Mouse (Mus musculus) kidney, postnatal 25 days (tissue): ENCODE data around the gene Rpap1.

Experiments
- DNase-seq, 2 experiments: peaks; one replicate each; pipeline ENCODE4 v3.0.0; 2021; ENCODE audit warnings: mixed read lengths in 2 of 2

Rpap1 gene

DNA sequence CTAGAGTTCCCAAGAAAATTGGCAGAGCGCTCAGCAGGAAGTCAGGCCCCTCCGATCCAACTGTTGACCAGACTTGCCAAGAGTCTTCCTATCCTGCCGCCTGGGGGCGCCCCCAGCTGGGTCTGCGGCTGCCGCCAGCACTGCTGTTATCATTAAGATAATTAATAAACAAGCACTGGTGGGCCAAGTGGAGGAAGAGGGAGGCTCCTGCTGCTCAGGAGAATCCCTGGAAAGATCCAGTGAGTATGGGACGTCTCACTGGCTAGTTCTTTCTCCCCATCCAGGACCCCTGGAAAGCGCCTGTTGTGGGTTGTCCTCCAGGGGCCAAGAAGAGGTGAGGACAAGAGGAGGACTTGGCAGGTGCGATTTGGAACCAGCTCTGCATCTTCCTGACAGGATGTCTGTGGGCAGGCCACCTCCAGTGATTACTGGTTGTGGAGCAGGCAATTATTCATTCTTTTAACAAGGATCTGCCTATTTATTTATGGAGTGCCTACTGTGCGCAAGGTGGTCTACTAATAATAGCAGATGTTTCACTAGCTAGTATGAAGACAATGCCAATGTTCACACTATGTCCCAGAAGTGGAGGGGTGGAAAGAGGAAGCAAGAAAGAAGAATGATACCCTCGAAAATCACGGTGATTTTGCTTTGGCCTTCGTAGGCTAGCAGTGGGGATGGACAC is 11.1 kb upstream of the Rpap1 start:
- DNase-seq, result peak; percentile 71 to 74

DNA sequence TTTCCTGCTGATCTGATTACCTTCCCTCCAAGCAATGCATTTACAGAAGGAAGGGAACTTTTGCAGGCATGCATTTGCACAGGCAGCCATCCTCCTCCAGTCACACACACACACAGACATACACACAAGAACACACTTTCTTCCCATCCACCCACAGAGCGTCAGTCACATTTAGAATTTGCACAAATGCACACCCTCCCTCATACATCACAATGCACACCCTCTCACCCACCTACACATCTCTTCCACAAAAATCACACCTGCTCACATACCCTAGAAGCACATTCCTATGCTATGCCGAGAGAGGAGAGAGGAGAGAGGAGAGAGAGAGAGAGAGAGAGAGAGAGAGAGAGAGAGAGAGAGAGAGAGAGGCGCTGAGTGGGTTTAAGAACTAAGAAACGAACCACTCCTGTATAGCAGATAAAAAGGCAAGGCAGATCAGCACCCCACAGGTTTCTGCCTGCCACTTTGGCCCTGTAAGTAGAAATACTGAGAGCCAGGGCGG is 10.0 kb upstream of the Rpap1 start, which contains the start of gene Tyro3:
Gene Tyro3, plus strand, starts transcription at position 455 of the 505 bp plus-strand sequence.
- no peak for DNase-seq

DNA sequence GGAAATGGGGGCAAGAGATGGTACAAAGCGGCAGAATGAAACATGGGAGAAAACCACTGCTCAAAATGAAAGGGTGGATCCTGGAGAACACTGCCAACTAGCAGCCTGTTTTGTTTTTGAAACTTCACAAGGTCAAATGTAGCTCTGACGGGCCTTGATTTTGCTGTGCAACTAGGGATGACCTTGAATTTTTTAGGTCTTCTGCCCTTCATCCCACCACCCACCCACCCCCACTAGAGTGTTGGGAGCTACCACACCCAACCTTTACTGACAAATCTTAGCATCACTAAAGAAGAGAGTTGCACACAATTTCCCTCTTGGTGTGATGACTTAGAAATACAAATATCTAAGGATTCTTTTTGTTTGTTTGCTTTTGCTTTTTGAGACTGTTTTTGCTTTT is 2.7 kb upstream of the Rpap1 start:
- no peak for DNase-seq

DNA sequence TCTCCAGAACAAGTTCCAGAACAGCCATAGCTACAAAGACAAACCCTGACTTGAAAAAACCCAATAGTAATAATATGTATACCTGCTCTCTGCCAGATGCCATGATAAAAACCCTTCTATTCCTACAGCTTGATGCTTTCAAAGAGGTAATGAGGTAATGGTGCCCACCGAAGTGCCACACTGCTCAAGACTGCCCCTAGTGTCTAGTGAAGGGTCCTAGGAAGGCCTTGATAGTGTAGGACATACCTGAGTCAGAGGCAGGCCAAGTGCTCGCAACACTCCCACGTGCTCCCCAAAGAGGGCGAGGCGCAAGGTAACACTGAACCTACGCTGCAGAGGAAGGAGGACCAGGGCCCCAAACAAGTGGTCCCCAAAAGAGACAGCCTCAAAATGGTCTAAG is 20.1 kb downstream of the Rpap1 start:
- no peak for DNase-seq

DNA sequence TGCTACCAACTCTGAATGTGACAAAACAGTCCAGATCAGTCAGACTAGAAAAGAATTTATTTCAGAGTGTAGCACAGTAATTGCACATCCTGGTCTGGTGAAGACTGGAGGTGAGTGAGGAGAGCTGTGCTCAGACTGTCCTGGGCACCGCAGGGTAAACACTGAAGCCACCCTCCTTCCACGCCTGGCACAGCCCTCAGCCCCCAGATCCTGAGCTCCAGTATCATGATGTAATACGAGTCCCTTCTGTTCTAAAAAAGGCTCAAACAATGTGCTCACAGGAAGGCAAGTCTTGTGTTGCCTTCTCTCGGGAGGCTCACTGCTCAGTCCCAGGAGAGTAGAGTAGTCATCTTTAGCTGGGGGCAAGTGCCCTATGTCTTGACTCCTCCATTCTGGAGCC is 23.4 kb downstream of the Rpap1 start:
- DNase-seq, result no peak

DNA sequence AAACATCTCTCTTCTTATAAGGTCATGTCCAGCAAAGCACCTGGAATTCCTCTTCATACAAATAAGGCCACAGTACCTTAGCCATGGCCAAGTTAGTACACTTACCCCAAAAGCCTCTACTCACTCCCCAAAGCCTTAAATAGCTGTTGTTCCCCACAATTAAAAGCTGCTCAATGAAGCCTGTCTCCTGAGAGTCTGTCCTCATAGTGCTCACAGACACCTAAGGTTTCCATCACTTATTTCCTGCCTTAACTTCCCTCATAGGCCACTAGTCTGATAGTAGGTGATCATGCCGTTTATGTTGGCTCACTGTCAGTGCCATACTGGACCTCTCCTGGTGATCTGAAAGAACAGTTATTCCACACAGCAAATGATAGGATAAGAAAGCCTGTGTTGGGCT is 25.1 kb downstream of the Rpap1 start:
- no peak for DNase-seq

DNA sequence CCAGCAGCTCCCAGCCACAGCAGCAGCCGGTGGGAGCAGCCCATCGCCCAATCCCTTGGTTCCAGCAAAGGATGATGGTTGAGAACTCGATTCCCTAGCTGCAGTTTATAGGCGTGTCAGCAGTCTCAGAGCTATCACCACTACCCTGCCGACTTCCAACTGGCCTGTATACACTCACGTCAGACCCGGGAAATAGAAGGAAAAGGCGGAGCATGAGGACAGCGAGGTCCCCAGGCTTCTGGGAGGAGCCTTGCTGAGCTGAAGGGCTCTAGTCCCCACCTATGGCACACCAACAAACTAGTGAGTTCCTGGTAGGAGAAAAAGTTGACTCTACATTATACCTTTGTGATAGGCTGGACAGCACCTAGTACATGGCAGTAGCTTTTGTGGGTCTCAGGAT is 27.1 kb downstream of the Rpap1 start, which contains the start of gene Ltk:
Gene Ltk, minus strand, starts transcription at position 181 of the 400 bp plus-strand sequence.
- no peak for DNase-seq

DNA sequence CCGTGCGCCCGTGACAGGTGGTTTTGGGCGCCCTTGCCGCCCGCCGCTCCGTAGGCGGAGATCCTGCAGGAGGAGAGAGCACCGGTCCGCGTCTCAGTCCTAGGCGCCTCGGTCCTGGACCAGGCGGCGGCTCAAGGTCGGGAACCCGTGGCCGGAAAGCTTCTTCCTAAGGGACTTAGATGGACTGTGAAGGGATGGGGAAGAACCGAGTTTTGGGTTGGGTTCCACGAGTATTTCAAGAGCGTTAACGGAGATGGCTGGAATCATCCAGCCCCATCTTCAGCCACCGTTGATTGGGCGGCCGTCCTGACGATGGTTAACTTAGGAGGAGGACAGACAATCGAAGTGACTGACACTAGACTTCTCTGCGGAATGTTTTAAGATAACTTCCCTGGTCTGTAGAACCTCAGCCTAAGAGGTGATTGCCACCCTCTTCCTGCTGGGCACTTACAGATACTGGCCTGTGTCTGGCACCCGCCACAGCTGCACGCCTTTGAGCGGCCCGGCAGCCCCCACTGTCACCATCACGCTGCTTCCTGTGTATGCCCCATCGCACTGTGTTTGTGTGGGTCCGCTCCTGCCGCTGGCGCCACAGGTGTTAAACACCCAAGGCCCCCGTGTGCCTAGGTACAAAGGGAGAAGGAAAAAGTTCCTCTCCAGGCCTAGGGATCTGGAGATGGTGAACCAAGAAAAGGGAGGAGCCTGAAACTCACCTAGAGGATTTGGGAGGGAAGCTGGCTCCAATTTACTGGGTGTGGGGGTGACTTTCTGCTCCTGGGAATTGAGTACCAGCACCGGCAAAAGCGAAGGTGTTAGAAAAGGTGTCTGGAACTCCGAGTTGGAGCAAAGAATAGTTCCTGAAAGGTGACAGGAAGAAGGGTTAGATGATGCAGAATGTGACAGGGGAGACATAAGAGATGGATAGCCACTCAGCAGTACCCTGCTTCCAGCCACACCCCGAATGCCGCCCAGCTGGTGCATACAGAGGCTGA is 28.2 kb downstream of the Rpap1 start:
- peak in 1 of 2 experiments; percentile 2 for DNase-seq

DNA sequence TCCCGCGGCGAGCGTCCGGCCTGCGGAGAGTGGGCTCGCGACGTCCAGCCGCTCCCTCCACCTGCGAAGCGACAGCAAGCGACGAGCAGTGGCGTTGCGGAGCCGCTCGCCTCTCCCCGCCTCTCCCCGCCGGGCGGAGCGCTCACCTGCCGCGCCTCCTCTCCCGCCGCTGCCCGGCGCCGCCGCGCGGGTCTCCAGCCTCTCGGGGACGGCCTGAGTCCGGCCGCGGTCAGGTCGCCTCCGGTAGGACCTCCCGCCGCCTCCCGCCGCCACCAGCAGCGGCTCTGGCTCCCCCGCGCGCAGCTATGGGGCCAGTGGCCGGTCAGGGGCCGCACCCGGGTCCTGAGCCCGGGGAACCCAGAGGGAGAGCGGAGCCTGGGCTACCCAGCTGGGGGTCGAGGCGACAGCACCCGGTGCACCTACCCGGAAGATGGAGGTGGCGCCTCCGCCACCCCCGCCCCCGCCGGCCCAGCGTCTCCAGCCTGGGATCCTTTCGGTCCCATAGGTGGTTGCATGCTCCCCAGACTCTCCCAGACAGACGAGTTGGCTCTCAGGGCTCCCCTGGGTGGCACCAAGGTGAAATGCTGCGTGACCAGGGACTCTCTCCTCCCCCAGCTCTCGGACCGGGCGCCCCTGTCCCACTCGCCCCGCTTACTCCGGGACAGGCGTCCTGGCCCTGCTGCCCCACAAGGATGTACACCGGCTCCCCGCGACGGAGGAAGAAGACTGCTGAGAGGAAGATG is 29.1 kb downstream of the Rpap1 start:
- DNase-seq, result peak in 1 of 2 experiments; percentile 61

DNA sequence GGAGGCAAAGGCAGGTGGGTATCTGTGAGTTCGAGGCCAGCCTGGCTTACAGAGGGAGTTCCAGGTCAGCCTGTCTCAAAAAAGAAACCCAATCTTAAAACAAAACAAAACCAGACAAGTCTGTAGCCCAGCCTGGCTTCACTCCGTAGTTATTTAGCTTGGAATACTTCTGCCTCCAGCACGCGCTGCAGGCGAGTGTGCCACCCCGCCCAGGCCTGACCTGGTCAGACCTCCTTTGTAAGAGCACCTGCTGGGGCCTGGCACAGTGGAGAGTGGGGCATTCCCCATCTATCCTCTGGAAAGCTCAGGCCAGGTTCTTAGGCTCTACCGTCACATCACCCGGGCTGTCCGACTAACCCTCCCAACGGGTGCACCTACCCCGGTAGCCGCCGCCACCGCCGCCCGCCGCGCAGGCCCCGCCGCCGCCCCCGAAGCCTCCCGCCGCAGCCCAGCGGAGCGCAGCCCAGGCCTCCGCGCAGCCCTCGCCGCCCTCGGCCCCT is 29.7 kb downstream of the Rpap1 start:
- DNase-seq, result peak; percentile 23 to 41

DNA sequence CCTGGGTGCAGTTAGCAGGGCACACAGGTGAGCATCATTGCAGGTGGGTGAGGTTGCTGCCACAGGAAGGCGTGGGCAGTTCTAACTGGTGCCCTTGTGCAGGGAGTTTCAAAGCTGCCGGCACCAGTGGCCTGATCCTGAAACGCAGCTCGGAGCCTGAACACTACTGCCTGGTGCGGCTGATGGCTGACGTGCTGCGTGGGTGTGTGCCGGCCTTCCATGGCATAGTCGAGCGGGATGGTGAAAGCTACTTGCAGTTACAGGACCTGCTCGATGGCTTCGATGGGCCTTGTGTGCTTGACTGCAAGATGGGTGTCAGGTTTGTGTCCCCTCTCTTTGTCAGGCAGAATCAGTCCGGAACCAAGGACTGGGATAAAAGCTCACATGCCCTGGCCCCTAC is 38.1 kb downstream of the Rpap1 start:
- DNase-seq, result no peak

DNA sequence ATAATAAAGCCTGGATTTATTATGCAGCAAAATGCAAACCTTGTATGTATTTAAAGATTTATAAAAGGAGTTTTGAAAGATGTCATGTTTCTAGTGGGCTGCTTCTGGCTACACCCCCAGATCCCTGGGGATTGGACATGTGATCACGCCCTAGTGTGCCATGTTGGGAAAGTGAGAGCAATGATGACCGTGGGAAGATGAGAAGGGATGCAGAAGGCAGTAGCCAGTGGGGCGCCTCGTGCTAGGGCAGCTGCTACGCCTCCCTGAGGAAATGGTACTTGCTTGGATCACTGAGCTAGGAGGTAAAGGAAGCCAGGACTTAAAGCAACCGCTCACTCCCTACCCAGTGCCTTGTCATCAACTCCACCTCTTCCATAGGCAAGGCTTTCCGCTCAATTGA is 39.8 kb downstream of the Rpap1 start:
- no peak for DNase-seq

DNA sequence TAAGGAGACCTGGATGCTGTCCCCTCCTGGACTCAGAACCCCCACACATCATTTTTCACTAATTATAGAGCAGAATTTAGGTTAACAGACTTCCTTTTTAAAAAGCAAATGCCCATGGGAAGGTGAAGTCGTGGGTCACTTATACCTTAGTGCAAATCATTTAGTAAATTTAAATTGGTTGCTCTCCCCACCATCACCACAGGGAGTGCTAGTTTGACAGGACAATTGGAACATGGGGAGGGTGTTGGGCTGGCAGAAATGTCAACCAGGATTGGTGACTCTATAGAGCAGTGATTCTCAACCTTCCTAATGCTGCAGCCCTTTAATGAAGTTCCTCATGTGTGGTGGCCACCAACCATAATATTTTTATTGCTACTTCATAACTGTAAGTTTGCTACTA is 42.1 kb downstream of the Rpap1 start:
- peak in 1 of 2 experiments; percentile 32 for DNase-seq

DNA sequence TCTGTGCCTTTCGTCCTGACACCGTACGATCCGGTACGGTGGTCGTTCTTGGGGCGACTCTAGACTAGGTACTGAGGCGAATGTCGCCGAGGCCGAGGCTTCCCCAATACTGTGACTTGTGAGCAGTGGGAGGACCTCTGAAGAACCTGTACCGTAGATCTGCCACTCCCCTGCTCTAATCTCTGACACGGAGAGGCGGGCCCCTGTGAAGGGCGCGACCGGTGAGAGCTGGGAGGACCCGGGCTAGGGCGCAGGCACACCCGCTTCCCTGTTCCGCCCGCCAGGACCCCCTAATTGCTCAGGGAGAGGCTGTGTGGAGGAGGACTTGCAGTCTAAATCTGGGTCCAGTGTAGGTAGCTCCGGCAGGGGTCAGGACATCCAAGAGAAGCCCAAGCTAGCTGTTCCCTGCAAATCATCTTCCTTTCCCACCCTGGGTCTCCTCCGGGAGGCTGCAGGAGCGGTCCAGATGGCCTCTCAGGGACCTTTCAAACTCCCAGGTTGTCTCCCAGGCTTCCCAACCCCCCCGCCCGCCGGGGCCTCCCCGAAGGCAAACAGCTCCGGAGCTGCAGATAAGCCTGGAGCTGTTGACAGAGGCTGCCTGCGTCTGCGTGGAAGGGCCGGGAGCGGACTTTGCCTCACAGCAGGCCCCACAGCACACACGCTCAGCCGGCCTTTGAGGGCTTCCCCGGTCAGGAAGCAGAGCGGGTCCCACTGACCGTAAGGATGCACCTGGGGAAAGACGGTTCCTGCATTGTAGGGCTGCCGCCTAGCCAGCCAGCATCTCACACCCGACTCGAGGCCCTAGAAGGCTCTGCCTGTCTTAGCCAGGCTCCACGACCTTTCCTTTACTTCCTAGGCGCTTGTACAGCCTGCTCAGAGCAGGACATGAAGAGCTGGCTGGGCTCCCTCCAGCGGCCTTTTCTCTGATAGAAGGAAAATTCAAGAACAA is 42.9 kb downstream of the Rpap1 start:
- DNase-seq, result peak; percentile 38 to 63

DNA sequence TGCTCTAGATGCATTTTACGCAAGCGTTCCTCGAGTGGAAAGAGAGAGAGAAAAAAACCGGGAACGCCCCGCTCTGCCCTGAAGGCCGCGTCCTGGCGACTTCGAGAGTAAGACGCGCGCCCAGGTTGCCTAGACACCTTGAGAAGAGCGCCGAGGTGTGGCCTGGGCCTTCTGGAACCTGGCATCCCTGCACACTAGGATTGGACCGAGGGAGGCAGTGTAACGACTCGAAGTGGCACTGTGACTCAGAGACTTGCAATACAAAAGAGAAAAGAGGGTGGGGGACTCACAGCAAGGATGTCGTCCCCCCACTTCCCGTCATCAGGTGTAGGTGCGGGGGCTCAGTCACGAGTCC is 43.6 kb downstream of the Rpap1 start:
- no peak for DNase-seq

DNA sequence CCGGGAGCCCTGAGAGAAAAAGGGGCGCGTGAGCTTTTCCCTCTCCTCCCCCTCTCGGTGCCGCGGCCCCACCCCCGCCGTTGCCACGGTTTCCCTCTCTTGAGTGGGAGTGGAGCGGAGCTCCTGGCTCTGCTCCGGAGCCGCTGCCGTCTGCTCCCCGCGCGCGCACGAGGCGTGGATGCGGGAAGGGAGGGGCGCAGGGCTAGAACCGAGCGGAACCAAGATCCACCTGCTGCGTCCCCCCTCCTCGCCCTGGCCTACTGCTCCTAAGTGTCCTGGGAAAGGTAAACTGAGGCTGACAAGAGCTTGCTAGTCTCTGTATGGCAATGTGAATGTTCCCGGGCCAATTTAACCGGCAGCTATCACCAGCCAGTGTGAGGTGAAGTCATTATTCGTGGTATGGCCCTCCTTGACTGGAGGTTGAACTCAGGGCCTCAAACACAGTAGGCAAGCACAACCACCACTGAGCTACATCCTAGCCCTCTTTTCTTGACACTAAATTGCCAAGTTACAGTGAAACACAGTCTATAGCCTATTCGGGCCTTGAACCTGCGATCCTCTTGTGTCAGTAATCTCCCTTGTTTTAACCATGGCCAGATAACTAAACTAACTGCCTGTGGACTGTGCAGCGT is 44.0 kb downstream of the Rpap1 start:
- no peak for DNase-seq

DNA sequence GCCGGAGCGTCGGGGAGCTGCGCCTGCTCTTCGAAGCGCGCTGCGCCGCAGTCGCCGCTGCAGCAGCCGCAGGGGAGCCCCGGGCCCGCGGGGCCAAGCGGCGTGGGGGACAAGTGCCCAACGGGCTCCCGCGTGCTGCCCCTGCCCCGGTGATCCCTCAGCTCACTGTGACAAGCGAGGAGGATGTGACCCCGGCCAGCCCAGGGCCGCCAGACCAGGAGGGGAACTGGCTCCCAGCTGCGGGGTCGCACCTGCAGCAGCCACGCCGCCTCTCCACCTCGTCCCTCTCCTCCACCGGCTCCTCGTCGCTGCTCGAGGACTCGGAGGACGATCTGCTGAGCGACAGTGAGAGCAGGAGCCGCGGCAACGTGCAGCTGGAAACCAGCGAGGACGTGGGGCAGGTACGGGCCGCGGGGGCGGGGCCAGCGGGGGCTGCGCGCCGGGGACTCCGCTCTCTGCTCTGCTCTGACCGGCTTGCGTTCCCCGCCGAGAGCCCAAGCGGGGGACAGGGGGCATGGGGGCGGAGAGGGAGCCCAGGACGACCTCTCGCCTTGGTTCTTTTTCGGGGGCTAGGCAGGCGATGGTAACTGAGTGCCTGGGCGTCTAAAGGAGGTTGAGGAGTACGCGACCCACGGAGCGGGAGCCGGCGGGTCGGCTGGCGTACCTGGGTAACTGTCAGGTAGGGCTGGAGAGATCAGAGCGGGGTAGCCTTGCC is 44.7 kb downstream of the Rpap1 start:
- DNase-seq, result peak; percentile 51 to 64

DNA sequence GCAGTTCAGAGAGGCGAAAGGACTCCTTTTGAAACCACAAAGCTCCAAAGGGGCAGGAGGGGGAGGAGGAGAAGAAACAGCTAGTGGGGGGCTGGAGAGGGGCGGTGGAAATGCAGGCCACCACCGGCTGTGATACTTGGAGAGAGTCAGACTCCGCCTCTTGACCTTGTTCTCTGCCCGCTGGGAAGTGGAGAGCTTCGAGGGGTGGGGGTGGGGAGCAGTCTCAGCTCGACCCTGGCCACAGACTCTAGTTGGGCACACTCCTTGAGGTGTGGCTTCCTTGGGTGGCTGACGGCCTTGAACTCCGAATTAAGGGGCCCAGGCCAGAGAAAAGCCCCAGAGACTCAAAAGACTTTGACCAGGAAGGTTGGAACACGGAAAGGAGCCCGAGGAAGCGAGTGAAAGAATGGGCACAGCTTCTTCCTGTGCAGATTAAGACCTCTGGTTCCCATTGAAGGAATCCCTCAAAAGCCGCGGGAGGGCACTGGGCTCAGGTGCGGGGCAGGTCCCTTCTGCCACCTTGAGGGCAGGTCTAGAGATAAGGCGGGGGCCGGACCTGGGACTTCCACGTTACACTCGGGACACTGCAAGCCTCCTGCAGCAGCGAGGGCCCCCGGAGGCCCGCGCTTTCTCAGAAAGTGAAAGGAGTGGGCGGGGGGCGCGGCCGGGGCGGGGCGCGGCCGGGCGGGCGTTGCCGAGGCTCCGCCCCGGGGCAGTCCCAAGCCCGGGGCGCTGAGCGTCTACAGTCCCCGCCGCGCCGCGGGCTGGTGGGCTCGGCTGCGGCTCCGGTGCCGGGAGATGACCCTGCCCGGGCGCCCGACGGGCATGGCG is 45.5 kb downstream of the Rpap1 start, which contains the start of gene Itpka:
Gene Itpka, plus strand, starts transcription at position 757 of the 831 bp plus-strand sequence.
- DNase-seq, result peak; percentile 51 to 62

DNA sequence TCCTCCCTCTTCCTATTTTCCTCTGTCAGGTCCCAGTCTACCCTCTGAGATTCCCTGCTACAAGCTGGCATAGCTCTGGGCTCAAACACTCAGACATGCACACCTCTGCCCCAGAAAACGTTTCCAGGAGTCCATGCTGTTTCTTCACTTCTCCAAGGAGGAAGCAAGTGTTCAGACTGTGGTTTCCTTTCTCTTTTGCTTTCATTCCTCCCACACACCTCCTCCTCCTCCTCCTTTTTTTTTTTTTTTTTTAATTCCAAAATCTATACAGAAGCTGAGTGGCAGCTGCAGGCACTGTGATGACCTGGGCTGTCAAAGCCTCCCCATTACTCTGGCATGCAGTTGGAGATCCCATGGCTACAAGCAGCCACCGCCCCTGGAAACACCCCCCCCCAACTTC is 46.8 kb downstream of the Rpap1 start:
- no peak for DNase-seq
